Mouse (Mus musculus): Measurements from ENCODE around the gene Ubl7.
"Not testable (repeated sequence)": the region's sequence is repeated elsewhere in the genome, so short reads cannot be mapped to it uniquely, and the experiment has no call there.

Gene Ubl7

DNA sequence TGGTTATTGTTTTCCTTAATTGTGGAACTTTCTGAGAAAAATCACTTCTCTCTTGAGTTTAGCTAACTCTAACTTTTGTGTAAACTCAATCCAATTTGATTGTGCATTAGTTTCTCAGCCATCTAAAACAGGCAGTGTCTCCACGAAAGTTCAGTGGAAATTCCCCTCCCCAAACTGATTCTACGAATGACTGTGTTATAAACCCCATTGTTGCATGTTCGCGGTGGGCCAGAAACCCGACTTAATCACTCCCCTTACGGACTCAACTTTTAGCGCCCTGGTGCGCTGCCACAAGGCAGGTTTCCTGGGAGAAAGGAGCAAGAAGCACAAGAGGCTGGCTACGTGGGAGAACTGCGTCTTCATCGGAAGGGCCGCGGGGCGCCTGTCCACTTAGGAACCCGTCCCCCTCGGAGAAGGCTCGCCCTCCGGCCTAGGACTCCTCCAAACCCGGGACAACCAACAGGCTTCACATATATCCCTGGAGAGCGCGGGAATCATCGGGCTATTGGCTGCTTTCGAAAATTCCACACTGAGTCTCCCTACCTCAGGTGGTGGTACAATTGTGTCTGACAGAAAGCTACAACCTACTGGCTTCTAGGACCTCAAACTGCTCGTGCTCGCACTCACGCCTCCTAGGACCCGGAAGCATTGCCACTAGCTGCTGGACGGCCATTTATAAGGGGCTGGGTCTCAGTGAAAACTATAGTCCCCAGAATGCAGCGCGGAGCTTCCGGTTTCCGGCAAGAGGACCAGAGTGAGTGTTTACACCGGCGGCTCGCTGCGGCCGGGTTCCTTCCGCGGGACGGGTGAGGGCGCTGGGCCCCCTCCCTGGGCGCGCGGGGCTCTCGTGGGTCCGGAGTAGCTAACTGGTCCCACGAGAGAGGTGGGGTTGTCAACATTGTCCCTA lies at the start of gene Ubl7:
Gene Ubl7 (plus strand): TSS at position 726 of the 907 bp plus-strand sequence.
- in situ Hi-C loops (cut with MboI, MseI) = loop anchor here (5.0 kb wide), 1 partner anchor 48 kb away; no protein-coding TSS in a partner anchor

DNA sequence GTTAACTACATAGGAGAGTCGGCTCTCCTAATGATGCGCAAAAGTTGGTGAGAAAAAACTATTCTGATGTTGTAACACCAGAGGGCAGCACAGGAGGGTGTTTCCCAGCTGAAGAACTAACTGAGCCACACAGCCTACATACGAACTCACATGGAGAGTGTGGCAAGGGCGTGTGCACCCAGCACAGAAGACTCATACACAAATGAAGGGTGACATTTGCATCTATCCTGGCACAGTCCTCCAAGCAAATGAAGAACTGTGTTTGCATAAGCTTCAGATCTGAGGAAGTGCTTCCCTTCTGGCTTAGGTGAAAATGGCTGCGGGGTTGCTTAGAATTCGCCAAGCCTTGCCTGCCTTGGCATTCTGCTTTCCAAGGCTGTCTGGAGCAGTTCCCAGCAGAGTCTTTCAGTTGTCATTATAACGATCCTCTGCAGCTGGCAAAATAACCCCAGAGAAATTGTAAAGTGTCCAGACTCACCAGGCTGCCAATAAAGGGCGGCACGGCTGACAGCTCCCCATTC lies 48.8 kb upstream of the Ubl7 start:
- in situ Hi-C loops (cut with MboI, MseI) = loop anchor here (5.0 kb wide), 3 partner anchors 50 to 130 kb away; partner anchors contain the start of gene Ubl7

GRCm38 (mm10) chr9:57864336-57864735 lies 46.4 kb upstream of the Ubl7 start:
- in situ Hi-C loops (cut with MboI, MseI) = loop anchor here (5.0 kb wide), 3 partner anchors 48 to 128 kb away; partner anchors contain the start of gene Ubl7

GRCm38 (mm10) chr9:57866530-57866929 lies 44.2 kb upstream of the Ubl7 start:
- in situ Hi-C loops (cut with MboI, MseI) = no loop called here

GRCm38 (mm10) chr9:57867236-57867635 lies 43.5 kb upstream of the Ubl7 start:
- in situ Hi-C loops (cut with MboI, MseI) = no loop called here

GRCm38 (mm10) chr9:57867880-57868279 lies 42.9 kb upstream of the Ubl7 start:
- in situ Hi-C loops (cut with MboI, MseI) = no loop called here

DNA sequence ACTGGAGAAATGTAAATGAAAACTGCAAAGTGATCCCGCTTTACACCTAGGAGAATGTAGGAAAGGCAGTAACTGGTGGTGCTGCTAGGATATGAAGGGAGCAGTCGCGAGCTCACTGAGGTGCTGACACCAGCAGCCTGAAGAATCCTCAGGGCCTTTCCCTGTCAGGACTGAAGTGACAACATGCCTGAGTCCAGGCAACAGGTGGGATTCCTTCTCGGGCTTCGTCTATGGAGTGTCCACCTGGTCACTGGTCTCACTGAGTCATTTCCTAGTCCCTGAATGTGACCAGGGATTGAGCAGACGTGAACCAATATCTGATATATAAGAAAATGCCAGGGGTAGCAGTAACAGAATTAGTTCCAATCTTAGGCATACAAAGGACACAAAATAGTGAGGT lies 42.0 kb upstream of the Ubl7 start:
- in situ Hi-C loops (cut with MboI, MseI) = no loop called here

- in situ Hi-C loops (cut with MboI, MseI) = no loop called here
Measured at GRCm38 (mm10) chr9:57870273-57870816, 40.4 kb upstream of the Ubl7 start.

- in situ Hi-C loops (cut with MboI, MseI) = no loop called here
Measured at GRCm38 (mm10) chr9:57874134-57874533, 36.6 kb upstream of the Ubl7 start.

DNA sequence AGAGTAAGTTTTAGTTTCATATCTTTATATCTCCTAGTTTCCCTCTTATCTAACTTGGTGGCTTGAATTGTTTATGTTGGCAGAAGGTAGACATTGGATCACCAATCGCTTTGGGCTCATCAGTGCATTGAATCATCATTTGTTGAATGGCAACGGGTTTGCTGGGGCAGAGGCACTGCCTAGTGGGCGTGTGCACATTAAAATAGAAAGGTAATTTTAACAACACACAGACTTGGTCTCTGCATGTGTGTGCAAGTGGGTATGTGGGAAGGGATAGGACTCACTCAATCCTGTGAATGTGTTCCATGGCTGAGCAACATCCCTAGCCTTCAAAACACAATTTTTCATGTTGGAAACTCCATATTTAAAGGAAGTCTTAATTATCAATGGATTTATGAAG lies 35.8 kb upstream of the Ubl7 start:
- in situ Hi-C loops (cut with MboI, MseI) = no loop called here

GRCm38 (mm10) chr9:57879213-57879612 lies 31.6 kb upstream of the Ubl7 start:
- in situ Hi-C loops (cut with MboI, MseI) = no loop called here

GRCm38 (mm10) chr9:57880278-57880677 lies 30.5 kb upstream of the Ubl7 start:
- in situ Hi-C loops (cut with MboI, MseI) = no loop called here

DNA sequence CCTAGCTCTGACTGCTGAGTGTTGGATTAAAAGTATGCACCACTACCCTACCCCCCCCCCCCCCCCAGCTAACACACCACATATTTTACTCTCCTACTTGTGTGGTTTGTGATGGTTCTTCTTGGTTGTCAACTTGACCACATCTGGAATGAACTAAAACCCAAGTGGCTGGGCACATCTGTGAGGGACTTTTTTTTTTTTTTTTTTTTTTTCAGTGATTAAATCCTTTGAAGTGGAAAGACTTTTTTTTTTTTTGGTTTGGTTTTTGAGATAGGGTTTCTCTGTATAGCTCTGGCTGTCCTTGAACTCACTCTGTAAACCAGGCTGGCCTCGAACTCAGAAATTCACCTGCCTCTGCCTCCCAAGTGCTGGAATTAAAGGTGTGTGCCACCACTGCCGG lies 29.0 kb upstream of the Ubl7 start:
- in situ Hi-C loops (cut with MboI, MseI) = not testable (repeated sequence)

DNA sequence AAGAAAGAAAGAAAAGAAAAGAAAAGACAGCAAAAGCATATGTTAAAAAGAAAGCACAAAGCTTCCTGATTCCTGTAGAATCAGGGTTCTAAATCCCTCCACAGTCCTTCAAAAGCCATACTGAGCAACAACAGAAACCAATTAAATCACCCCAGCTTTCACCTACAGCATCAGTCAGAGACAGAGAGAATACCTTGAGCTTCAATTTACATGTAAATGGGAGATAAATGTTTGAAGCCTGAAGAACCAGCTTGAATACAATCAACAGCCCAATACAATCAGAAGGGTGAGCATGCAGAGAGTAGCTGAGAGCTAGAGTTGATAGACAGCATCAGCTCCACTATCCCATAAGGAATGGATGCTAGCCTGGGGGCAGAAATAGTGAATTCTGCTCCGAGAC lies 27.4 kb upstream of the Ubl7 start:
- in situ Hi-C loops (cut with MboI, MseI) = no loop called here

DNA sequence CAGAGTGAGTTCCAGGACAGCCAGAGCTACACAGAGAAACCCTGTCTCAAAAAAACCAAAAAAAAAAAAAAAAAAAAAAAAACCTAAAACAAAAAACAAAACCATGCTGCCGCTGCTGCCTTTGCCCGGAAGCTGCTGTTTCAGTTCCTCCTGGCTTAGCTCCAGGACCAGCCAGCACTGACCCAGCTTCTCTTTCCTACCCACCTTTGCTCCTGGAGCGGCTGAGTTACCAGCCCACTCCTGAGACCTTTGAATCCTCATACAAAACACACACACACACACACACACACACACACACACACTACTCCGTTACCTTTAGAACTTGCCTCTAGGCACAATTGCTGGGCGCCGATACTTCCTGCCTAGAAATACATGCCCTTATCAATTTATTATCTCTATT lies 22.7 kb upstream of the Ubl7 start:
- in situ Hi-C loops (cut with MboI, MseI) = no loop called here

GRCm38 (mm10) chr9:57900478-57900877 lies 10.3 kb upstream of the Ubl7 start:
- in situ Hi-C loops (cut with MboI, MseI) = no loop called here

DNA sequence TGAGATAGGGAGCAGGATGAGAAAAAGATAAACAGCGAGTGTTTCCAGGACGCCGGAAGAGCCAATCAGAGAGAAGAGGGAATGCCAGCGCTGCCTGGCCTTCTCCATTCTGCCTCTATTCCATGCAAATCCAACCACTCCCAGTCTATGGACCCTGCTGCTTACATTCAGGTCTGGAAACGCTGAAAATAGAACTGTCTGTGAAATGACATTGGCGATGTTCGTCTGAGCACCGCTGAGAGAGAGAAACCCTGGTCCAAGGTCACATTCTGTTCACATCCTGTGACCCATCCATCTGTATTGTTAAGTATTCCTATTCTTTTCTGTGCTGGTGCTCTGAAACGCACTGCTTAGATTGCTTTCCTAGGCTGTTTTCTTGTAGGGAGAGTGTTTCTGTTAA lies 9.6 kb upstream of the Ubl7 start:
- in situ Hi-C loops (cut with MboI, MseI) = no loop called here

DNA sequence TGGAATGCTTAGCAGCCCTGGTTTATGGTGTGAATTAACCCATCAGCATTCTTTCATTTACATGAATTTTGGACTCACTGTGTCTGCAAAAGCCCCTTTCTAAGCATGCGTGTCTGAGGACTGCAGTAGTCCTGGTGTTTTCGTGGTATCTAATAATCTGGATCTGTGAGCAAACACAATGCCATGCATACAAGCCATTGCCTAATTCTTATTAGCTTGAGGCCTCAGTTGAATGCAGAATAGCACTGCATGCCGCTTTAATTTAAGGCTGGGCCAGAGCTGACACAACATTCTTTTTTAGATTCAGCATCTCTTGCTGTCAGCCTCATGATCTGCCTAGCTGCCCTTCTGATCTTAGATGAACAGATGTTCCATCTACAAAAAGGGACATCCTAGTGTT lies 9.2 kb upstream of the Ubl7 start:
- in situ Hi-C loops (cut with MboI, MseI) = no loop called here

- in situ Hi-C loops (cut with MboI, MseI) = no loop called here
Measured at GRCm38 (mm10) chr9:57902132-57902531, 8.6 kb upstream of the Ubl7 start.

- in situ Hi-C loops (cut with MboI, MseI) = no loop called here
Measured at GRCm38 (mm10) chr9:57903589-57904249, 7.1 kb upstream of the Ubl7 start.

- in situ Hi-C loops (cut with MboI, MseI) = no loop called here
Measured at GRCm38 (mm10) chr9:57904250-57904644, 6.5 kb upstream of the Ubl7 start.

- in situ Hi-C loops (cut with MboI, MseI) = no loop called here
Measured at GRCm38 (mm10) chr9:57907206-57907605, 3.6 kb upstream of the Ubl7 start.

Measured in regulatory T cell (primary cell).